8 mouse cellular contexts compared by ENCODE assay signal in genomic region chr5:115538693-115539043, GRCm38 (mm10). TPM values are rescaled to one million over a fixed set of nuclear protein-coding genes. Genes with fewer than 3 reads are reported as not detected.
DNase-seq lines count a peak whose midpoint lies in the region; ATAC-seq and TF ChIP-seq lines count a peak whose summit lies in the region.

No protein-coding gene starts in this region.

- H3K36me3 ChIP-seq in MEL (ENCODE audit: control insufficient read depth in 1 of 2, insufficient read depth in 2 of 2, low read length in 2 of 2): peaks cover 0 to 17% of the 10 kb centered on the region in 2 experiments; a peak in 2 of 4 replicates
- H3K36me3 ChIP-seq in hindbrain, embryonic 11.5 days (ENCODE audit: control insufficient read depth, insufficient read depth, low read length): no peaks in the 10 kb centered on the region

- peaks cover 4 to 23% of the 10 kb centered on the region in 2 experiments for H3K4me1 ChIP-seq in MEL (ENCODE audit: control insufficient read depth in 1 of 2, insufficient read depth in 2 of 2, low read length in 2 of 2)
- H3K4me1 ChIP-seq in hindbrain, embryonic 11.5 days (replicated peaks; ENCODE audit: control insufficient read depth, insufficient read depth, low read length): peaks cover 3% of the 10 kb centered on the region; the same call in 1 of the 2 replicates

- DNase-seq in MEL (ENCODE audit: low read depth, low spot score): peak; percentile 90
- DNase-seq in cerebellum, adult 8-10 months: peak; percentile 94
- peak; percentile 81 to 98 for DNase-seq in frontal cortex, adult 2 months (ENCODE audit: extremely low spot score in 1 of 2, low spot score in 1 of 2)
- DNase-seq in hindbrain, embryonic 11.5 days (ENCODE audit: low spot score): peak; percentile 93
- DNase-seq in layer of hippocampus, postnatal 10 days (ENCODE audit: low spot score in 2 of 2): peak; percentile 94 to 97
- peak; percentile 96 for DNase-seq in lung, postnatal 10 days
- peak; percentile 94 for DNase-seq in ovary, postnatal 14 days (ENCODE audit: low spot score)
- peak; percentile 95 for DNase-seq in thymus, postnatal 14 days

- H3K79me2 ChIP-seq in MEL (ENCODE audit: control insufficient read depth, insufficient read depth, low read length, poor library complexity): no peaks in the 10 kb centered on the region

- no peak for TF ChIP-seq EP300 in MEL (IDR thresholded peaks at IDR 0.05; ENCODE audit: low read depth in 1 of 2, low read length in 2 of 2)

- 2% methylated on average over 11 of the region's 12 CpGs for WGBS in hindbrain, embryonic 11.5 days

- peak; percentile 81 to 98 (median 90) for TF ChIP-seq CTCF in MEL (IDR thresholded peaks at IDR 0.05 in 2 of 3, conservative IDR thresholded peaks at IDR 0.05 in 1 of 3; ENCODE audit: control insufficient read depth in 1 of 3, insufficient read depth in 1 of 3, low read depth in 2 of 3, low read length in 3 of 3, poor library complexity in 1 of 3, severe bottlenecking in 1 of 3)

- peak; percentile 88 for TF ChIP-seq RAD21 in MEL (IDR thresholded peaks at IDR 0.05; ENCODE audit: low read depth, low read length)

- no peaks in the 10 kb centered on the region for H3K27me3 ChIP-seq in MEL (ENCODE audit: control insufficient read depth in 1 of 2, insufficient read depth in 2 of 2, low read length in 2 of 2)
- no peaks in the 10 kb centered on the region for H3K27me3 ChIP-seq in hindbrain, embryonic 11.5 days (ENCODE audit: control insufficient read depth, insufficient read depth, low read length)

- no peak overlapping the region for H3K27ac ChIP-seq in MEL (ENCODE audit: control insufficient read depth, low read depth, low read length)
- H3K27ac ChIP-seq in hindbrain, embryonic 11.5 days (ENCODE audit: low read depth, low read length): no peak overlapping the region

- TF ChIP-seq POLR2A in MEL (IDR thresholded peaks at IDR 0.05; ENCODE audit: control insufficient read depth in 1 of 2, insufficient read depth in 1 of 2, low read depth in 1 of 2, low read length in 2 of 2, poor library complexity in 1 of 2): peak in 1 of 2 experiments; percentile 40; a peak in 1 of 4 replicates

- H3K4me3 ChIP-seq in MEL (ENCODE audit: control insufficient read depth in 1 of 2, insufficient read depth in 1 of 2, low read depth in 2 of 2, low read length in 2 of 2): peak overlapping the region; percentile 8 to 21; a peak in 3 of 4 replicates
- no peak overlapping the region for H3K4me3 ChIP-seq in hindbrain, embryonic 11.5 days (ENCODE audit: low read depth, low read length)

- peak; percentile 83 for ATAC-seq in hindbrain, embryonic 11.5 days (ENCODE audit: low FRiP score)

- no peaks in the 10 kb centered on the region for H3K9me3 ChIP-seq in MEL (replicated peaks; ENCODE audit: insufficient read depth, low read length)
- H3K9me3 ChIP-seq in hindbrain, embryonic 11.5 days (ENCODE audit: control insufficient read depth, low read length): no peaks in the 10 kb centered on the region

- H3K9ac ChIP-seq in MEL (ENCODE audit: control insufficient read depth, low read depth, low read length, poor library complexity, severe bottlenecking): peak overlapping the region; percentile 65
- no peak overlapping the region for H3K9ac ChIP-seq in hindbrain, embryonic 11.5 days (ENCODE audit: low read depth, low read length)

- H3K4me2 ChIP-seq in hindbrain, embryonic 11.5 days (replicated peaks; ENCODE audit: low read depth, low read length): no peak overlapping the region

TF ChIP-seq in MEL, 35 proteins besides CTCF, POLR2A, EP300 and RAD21:
- TF ChIP-seq MYC (IDR thresholded peaks at IDR 0.05; ENCODE audit: low read depth, low read length) (peak; percentile 89), GABPA (IDR thresholded peaks at IDR 0.05; ENCODE audit: low read depth, low read length) (no peak), JUND (IDR thresholded peaks at IDR 0.05; ENCODE audit: low read depth, low read length) (no peak), TBP (IDR thresholded peaks at IDR 0.05; ENCODE audit: low read depth, low read length) (0 out of 2 replicates have a peak, but pooled peaks have one; percentile 20), ZMIZ1 (IDR thresholded peaks at IDR 0.05; ENCODE audit: low read depth, low read length) (no peak), BHLHE40 (IDR thresholded peaks at IDR 0.05; ENCODE audit: borderline replicate concordance, low read depth, low read length) (no peak), SIN3A (IDR thresholded peaks at IDR 0.05; ENCODE audit: low read length) (peak; percentile 52; the same call in 1 of the 2 replicates), USF1 (IDR thresholded peaks at IDR 0.05; ENCODE audit: low read depth, low read length) (no peak), MAFK (IDR thresholded peaks at IDR 0.05; ENCODE audit: borderline replicate concordance, low read depth, low read length) (peak; percentile 66; the same call in 1 of the 2 replicates), E2F4 (IDR thresholded peaks at IDR 0.05; ENCODE audit: borderline replicate concordance, low read depth, low read length) (no peak), MEF2A (IDR thresholded peaks at IDR 0.05; ENCODE audit: extremely low read depth, insufficient replicate concordance, low read depth, low read length, poor library complexity, severe bottlenecking) (no peak), ZC3H11A (IDR thresholded peaks at IDR 0.05; ENCODE audit: low read depth, low read length) (peak; percentile 91), UBTF (IDR thresholded peaks at IDR 0.05; ENCODE audit: borderline replicate concordance, insufficient read depth, low read depth, low read length) (no peak), NELFE (IDR thresholded peaks at IDR 0.05; ENCODE audit: low read depth, low read length) (no peak), CHD1 (IDR thresholded peaks at IDR 0.05; ENCODE audit: low read depth, low read length) (no peak), NRF1 (IDR thresholded peaks at IDR 0.05; ENCODE audit: insufficient read depth, low read depth, low read length, poor library complexity, severe bottlenecking) (no peak), TAL1 (IDR thresholded peaks at IDR 0.05; ENCODE audit: low read length) (no peak), SMC3 (IDR thresholded peaks at IDR 0.05; ENCODE audit: low read depth, low read length) (peak; percentile 88), ETS1 (IDR thresholded peaks at IDR 0.05; ENCODE audit: low read depth, low read length) (no peak), MYB (IDR thresholded peaks at IDR 0.05; ENCODE audit: low read depth, low read length) (no peak), MAX (IDR thresholded peaks at IDR 0.05; ENCODE audit: low read length) (peak; percentile 70; the same call in 1 of the 2 replicates), GATA1 (IDR thresholded peaks at IDR 0.05; ENCODE audit: low read depth, low read length) (no peak), CHD2 (IDR thresholded peaks at IDR 0.05; ENCODE audit: low read length) (no peak), MXI1 (IDR thresholded peaks at IDR 0.05; ENCODE audit: low read depth, low read length) (peak; percentile 68), KAT2A (conservative IDR thresholded peaks at IDR 0.05; ENCODE audit: low read depth, low read length) (no peak), USF2 (IDR thresholded peaks at IDR 0.05; ENCODE audit: borderline replicate concordance in 1 of 2, insufficient read depth in 1 of 2, low read depth in 1 of 2, low read length in 2 of 2) (no peak), POLR2AphosphoS5 (IDR thresholded peaks at IDR 0.05; ENCODE audit: borderline replicate concordance, low read depth, low read length) (no peak)
TF ChIP-seq in MEL: peak in this region for 8.

RNA-seq across cellular contexts. Expression of gene Rplp0, which starts 20.6 kb away (rescaled TPM):
- 2,878 and 3,028 TPM in 2 replicates for total RNA-seq in MEL (2012; rRNA removed)
- polyA plus RNA-seq in MEL (2012; ENCODE audit: insufficient read depth in 1 of 2, insufficient read length in 2 of 2, low read depth in 1 of 2, low replicate concordance in 2 of 2, missing spikeins in 1 of 2): 1,000 to 10,000 TPM; 3,294 to 4,164 TPM
- 543 and 568 TPM in 2 replicates for polyA plus RNA-seq in frontal cortex, adult 2 months (2012; rRNA removed)
- polyA plus RNA-seq in hindbrain, embryonic 11.5 days (2014; fragmentation: Nextera tagmentation; extraction: Ambion mirVana): 1,244 and 1,247 TPM in 2 replicates
- 100 to 1,000 TPM; 458 to 467 TPM for total RNA-seq in layer of hippocampus, postnatal 10 days (2021)

RNA-seq across cellular contexts. Expression of gene Gcn1l1, which starts 26.4 kb away (rescaled TPM):
- 79.7 and 93.8 TPM in 2 replicates for total RNA-seq in MEL (2012; rRNA removed)
- 100 to 1,000 TPM in 1 of 2 experiments, 10 to 100 TPM in 1; 88.2 to 123 TPM for polyA plus RNA-seq in MEL (2012; ENCODE audit: insufficient read depth in 1 of 2, insufficient read length in 2 of 2, low read depth in 1 of 2, low replicate concordance in 2 of 2, missing spikeins in 1 of 2)
- 37.6 and 38.2 TPM in 2 replicates for polyA plus RNA-seq in frontal cortex, adult 2 months (2012; rRNA removed)
- 31.8 and 39.4 TPM in 2 replicates for polyA plus RNA-seq in hindbrain, embryonic 11.5 days (2014; fragmentation: Nextera tagmentation; extraction: Ambion mirVana)
- 10 to 100 TPM; 76.4 to 96.2 TPM for total RNA-seq in layer of hippocampus, postnatal 10 days (2021)

RNA-seq across cellular contexts. Expression of gene Pxn, which starts 32.2 kb away (rescaled TPM):
- 12.7 and 15.2 TPM in 2 replicates for total RNA-seq in MEL (2012; rRNA removed)
- polyA plus RNA-seq in MEL (2012; ENCODE audit: insufficient read depth in 1 of 2, insufficient read length in 2 of 2, low read depth in 1 of 2, low replicate concordance in 2 of 2, missing spikeins in 1 of 2): 100 to 1,000 TPM in 1 of 2 experiments, 10 to 100 TPM in 1; 29.2 to 167 TPM
- polyA plus RNA-seq in frontal cortex, adult 2 months (2012; rRNA removed): 35.3 and 36.9 TPM in 2 replicates
- polyA plus RNA-seq in hindbrain, embryonic 11.5 days (2014; fragmentation: Nextera tagmentation; extraction: Ambion mirVana): 9.0 and 10.1 TPM in 2 replicates
- 10 to 100 TPM; 30.0 to 30.8 TPM for total RNA-seq in layer of hippocampus, postnatal 10 days (2021)

RNA-seq across cellular contexts. Expression of gene Sirt4, which starts 54.1 kb away (rescaled TPM):
- 7.6 and 9.2 TPM in 2 replicates for total RNA-seq in MEL (2012; rRNA removed)
- polyA plus RNA-seq in MEL (2012; ENCODE audit: insufficient read depth in 1 of 2, insufficient read length in 2 of 2, low read depth in 1 of 2, low replicate concordance in 2 of 2, missing spikeins in 1 of 2): 10 to 100 TPM in 1 of 2 experiments, not detected in 1; 10.3 TPM
- polyA plus RNA-seq in frontal cortex, adult 2 months (2012; rRNA removed): 86.3 and 86.5 TPM in 2 replicates
- 21.3 and 23.1 TPM in 2 replicates for polyA plus RNA-seq in hindbrain, embryonic 11.5 days (2014; fragmentation: Nextera tagmentation; extraction: Ambion mirVana)
- total RNA-seq in layer of hippocampus, postnatal 10 days (2021): 10 to 100 TPM; 25.8 to 29.8 TPM
